Mouse (Mus musculus) CD4-positive, CD25-positive, alpha-beta regulatory T cell (primary cell): ENCODE results near the gene Tango2. TPM values are rescaled to one million over a fixed set of nuclear protein-coding genes. Genes with fewer than 3 reads are reported as not detected.

Experiments used
- polyA plus RNA-seq: library from polyadenylated mRNA; unstranded; fragments of 100-300 nt; shearing (Covaris generic); gene quantifications from one replicate; pipeline ENCODE4 v1.2.1, GENCODE M21; 2017

Tango2 gene
- polyA plus RNA-seq = 56.4 TPM

DNA sequence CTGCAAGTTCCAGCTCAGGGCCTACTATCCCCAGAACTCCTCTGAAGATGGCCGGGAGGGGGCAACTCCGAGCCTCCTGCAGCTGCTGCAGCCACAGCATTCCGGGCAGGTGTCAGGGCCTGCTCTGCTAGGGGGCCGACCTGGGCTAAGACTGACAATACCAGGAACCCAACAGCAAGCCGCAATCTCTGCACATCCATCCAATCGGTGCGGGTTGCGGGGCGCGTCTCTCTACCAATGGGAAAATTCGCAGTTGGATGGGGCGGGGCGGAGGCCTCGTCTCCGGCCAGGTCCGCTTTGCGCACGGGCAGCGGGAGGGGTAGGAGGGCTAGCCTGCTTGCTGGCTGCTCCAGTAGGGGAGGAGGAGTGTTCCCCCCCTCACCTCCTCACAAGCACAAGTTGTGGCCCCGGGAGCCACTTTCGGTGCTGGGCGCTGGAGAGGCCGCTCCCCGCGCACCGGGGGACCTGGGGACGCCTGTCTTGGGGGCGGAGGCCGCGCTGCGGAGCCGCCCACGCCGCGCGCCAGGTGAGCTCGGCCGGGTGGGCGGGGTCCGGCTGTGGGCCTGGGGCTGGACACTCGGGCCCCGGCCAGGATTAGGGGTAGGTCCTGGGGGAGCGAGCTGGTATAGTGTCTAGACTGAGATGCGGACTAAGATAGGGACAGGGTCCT is at the start of gene Tango2, which contains the start of gene Arvcf:
TSS of gene Tango2 (minus strand) at position 173 of the 670 bp plus-strand sequence.
TSS of gene Arvcf (plus strand) at position 252 of the 670 bp plus-strand sequence.

DNA sequence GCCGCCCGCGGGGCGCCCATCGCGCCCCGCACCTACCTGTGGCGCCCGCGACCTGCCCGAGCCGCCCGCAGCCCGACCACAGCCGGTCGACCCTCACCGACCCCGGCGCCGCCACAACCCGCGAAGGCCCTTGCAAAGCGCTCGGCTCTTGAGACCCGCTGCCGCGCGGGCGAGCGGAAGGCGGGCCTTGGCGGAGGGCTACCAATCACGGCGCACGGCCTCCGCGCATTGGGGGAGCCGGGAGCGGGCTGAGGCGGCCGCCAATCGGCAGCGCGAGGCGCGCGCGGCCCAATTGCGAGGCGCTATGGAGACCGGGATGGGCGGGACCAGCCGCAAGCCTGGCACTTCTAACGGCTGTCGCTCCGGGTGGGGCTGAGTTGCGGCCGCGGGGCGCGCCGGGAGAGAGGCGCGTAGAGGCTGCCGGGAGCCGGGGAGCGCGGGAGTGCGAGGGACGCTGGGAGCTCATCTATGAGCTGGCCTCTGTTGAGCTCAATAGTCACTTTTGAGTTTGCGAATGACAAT is 58.8 kb downstream of the Tango2 start, which contains the start of gene Dgcr8:
TSS of gene Dgcr8 (minus strand) at position 180 of the 522 bp plus-strand sequence.

DNA sequence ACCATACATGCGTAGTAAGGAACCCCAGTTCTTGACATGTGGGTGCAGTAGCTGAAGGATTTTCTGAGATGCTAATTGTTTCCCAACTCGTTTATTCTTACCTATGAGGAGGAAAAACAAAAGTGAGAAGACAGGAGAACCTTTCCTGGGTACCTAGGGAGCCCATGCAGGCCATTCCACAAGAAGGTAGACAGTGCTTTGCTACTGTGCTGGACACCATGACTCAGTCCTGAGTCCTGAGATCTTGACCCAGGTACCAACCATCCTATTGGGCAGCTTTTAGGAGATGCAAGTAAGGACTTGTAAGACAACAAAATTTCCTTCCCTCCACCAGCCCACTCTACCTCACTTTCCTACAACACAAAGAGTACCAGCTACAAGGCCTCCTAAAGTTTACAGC is 89.7 kb downstream of the Tango2 start, which contains the start of gene Gm49776:
TSS of gene Gm49776 (minus strand) at position 101 of the 400 bp plus-strand sequence.

Other genes starting within 250 kb of the Tango2 start
- gene Rtn4r, start 220.5 kb downstream of the Tango2 start, polyA plus RNA-seq = not detected
- not detected for gene Ccdc188, start 130.2 kb downstream of the Tango2 start, polyA plus RNA-seq
- gene Zdhhc8, start 113.0 kb downstream of the Tango2 start, polyA plus RNA-seq = 14.6 TPM
- gene Trmt2a, start 99.4 kb downstream of the Tango2 start, polyA plus RNA-seq = 98.7 TPM
- 251 TPM for gene Ranbp1, start 99.4 kb downstream of the Tango2 start, polyA plus RNA-seq
- not detected for gene Gm49776, start 89.8 kb downstream of the Tango2 start, polyA plus RNA-seq
- 30.2 TPM for gene Dgcr8, start 58.9 kb downstream of the Tango2 start, polyA plus RNA-seq
- gene Arvcf, start 79 bp upstream of the Tango2 start, polyA plus RNA-seq = 2.8 TPM
- gene Txnrd2, start 78.3 kb upstream of the Tango2 start, polyA plus RNA-seq = 37.7 TPM
- gene Comt, start 78.7 kb upstream of the Tango2 start, polyA plus RNA-seq = 58.4 TPM
- gene Gnb1l, start 150.6 kb upstream of the Tango2 start, polyA plus RNA-seq = 19.0 TPM
- 0.29 TPM for gene Rtl10, start 150.8 kb upstream of the Tango2 start, polyA plus RNA-seq
- 0.20 TPM for gene Tbx1, start 242.6 kb upstream of the Tango2 start, polyA plus RNA-seq